Mouse (Mus musculus) bone marrow macrophage, adult 2 months (primary cell): Measurements from ENCODE around the gene Eml3.

Source experiments
- CTCF ChIP-seq: IDR thresholded peaks from 2 replicates; pipeline ENCODE4 v1.5.1; 2012; ENCODE audit warnings: low read depth, mild to moderate bottlenecking, low read length, moderate library complexity
- POLR2A ChIP-seq: IDR thresholded peaks from 2 replicates; pipeline ENCODE4 v1.6.1; 2012; ENCODE audit warnings: mild to moderate bottlenecking, low read depth, low read length, borderline replicate concordance

- TF ChIP-seq POLR2A (no peak), CTCF (no peak)
Measured at GRCm38 (mm10) chr19:8911810-8912209, 17.5 kb upstream of the Eml3 start.
